Mouse (Mus musculus) cortical plate, adult 2 months (tissue): ENCODE measurements around the gene Phf21a.

Experiments
- CTCF ChIP-seq: fragments of 200-500 bp; IDR thresholded peaks from 2 replicates; pipeline ENCODE4 v1.5.1; 2011; ENCODE audit warnings: mild to moderate bottlenecking, control low read depth, low read length; ENCODE audit not compliant: insufficient read depth; ENCODE audit errors: extremely low read depth
- POLR2A ChIP-seq: fragments of 200-500 bp; IDR thresholded peaks from 2 replicates; pipeline ENCODE4 v1.6.1; 2011; ENCODE audit warnings: mild to moderate bottlenecking, low read length, control low read depth; ENCODE audit not compliant: insufficient read depth; ENCODE audit errors: extremely low read depth

DNA sequence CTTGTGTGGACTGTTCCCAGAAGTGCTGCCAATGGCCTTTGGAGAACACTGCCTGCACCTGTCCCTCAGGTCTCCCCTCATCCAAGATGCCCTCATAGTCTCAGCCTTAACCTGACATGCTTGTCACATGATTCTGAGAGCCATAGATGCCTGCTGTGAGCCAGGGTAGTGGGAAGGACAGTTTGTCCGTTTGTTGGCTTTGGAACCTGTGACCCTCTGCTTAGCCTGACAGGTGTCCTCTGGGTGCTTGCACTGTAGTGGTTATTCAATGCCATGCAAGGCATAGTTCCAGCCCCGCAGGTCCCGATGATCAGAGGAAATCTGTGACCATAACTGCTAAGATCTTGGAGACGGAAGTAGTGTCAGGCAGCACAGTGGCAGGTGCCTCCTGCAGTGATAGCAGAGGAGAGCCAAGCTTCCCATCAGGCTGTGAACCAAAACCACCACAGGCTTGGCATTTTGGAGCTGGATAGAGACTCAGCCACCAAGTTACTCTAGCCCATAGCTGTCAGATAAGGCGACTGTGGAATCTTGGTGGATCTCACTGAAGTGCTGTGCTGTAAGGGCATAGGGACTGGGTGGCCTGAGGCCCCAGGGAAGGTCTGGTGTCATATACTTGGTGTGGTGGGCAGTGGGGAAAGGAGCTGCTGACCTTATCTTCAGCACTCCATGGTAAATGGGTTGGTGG is 289.1 kb downstream of the Phf21a start, which contains the start of gene 1700029I15Rik:
- TF ChIP-seq POLR2A = 0 out of 2 replicates have a peak, but pooled peaks have one; percentile 7
- TF ChIP-seq CTCF = no peak
